ENCODE assay signal across 11 mouse cellular contexts in genomic region chr4:106935583-106935935, GRCm38 (mm10). TPM values are rescaled to one million over a fixed set of nuclear protein-coding genes. Genes with fewer than 3 reads are reported as not detected.
DNase-seq lines count a peak whose midpoint lies in the region; ATAC-seq lines count a peak whose summit lies in the region.
"Had no signal": no experiment of that assay in that cellular context is flagged by ENCODE, and none has a peak within 500 bp of the region (broad histone marks: within the 10 kb centered on the region; RNA-seq: fewer than 3 reads in every experiment).

No protein-coding gene starts in this region.

- H3K36me3 ChIP-seq in kidney, embryonic 16.5 days (ENCODE audit: insufficient read depth, low read length): peaks cover 2% of the 10 kb centered on the region; the same call in 1 of the 2 replicates
- peaks cover 4% of the 10 kb centered on the region for H3K36me3 ChIP-seq in embryonic facial prominence, embryonic 11.5 days (replicated peaks; ENCODE audit: control insufficient read depth, insufficient read depth, low read depth, low read length)
- H3K36me3 ChIP-seq in hindbrain, embryonic 15.5 days: no peaks in the 10 kb centered on the region
- H3K36me3 ChIP-seq in midbrain, embryonic 15.5 days (replicated peaks): no peaks in the 10 kb centered on the region

- no peak for DNase-seq in kidney, adult 18-20 months
- DNase-seq in embryonic facial prominence, embryonic 11.5 days (ENCODE audit: low spot score): no peak
- DNase-seq in urinary bladder, postnatal 4 days (ENCODE audit: low spot score in 2 of 2): no peak
- DNase-seq in gastrocnemius, postnatal 25 days: no peak
- DNase-seq in urinary bladder, postnatal 14 days (ENCODE audit: low spot score): no peak
- DNase-seq: embryo, embryonic 11 days had no signal

- no peak for ATAC-seq in kidney, embryonic 16.5 days (ENCODE audit: low FRiP score, low TSS enrichment)
- ATAC-seq in embryonic facial prominence, embryonic 11.5 days (replicated peaks; ENCODE audit: insufficient number of reproducible peaks, low FRiP score, low TSS enrichment, low read depth): no peak
- peak; percentile 5; the same call in 1 of the 2 replicates for ATAC-seq in hindbrain, embryonic 15.5 days (ENCODE audit: low FRiP score, low read depth)
- peak; percentile 12; the same call in 1 of the 2 replicates for ATAC-seq in midbrain, embryonic 15.5 days (replicated peaks)
- ATAC-seq: lung, postnatal 0 days had no signal

- WGBS in kidney, embryonic 16.5 days: 15% methylated on average over 2 of the region's 2 CpGs
- 29% methylated on average over 2 of the region's 2 CpGs for WGBS in embryonic facial prominence, embryonic 11.5 days
- 12% methylated on average over 2 of the region's 2 CpGs for WGBS in hindbrain, embryonic 15.5 days
- WGBS in midbrain, embryonic 15.5 days: 3% methylated on average over 2 of the region's 2 CpGs

- peaks cover 65% of the 10 kb centered on the region for H3K4me1 ChIP-seq in kidney, embryonic 16.5 days (ENCODE audit: insufficient read depth, low read length)
- H3K4me1 ChIP-seq in embryonic facial prominence, embryonic 11.5 days (ENCODE audit: control insufficient read depth, insufficient read depth, low read length): peaks cover 33% of the 10 kb centered on the region
- H3K4me1 ChIP-seq in hindbrain, embryonic 15.5 days (replicated peaks): peaks cover 75% of the 10 kb centered on the region
- peaks cover 82% of the 10 kb centered on the region for H3K4me1 ChIP-seq in midbrain, embryonic 15.5 days

- no peaks in the 10 kb centered on the region for H3K9me3 ChIP-seq in kidney, embryonic 16.5 days (ENCODE audit: low read length)
- H3K9me3 ChIP-seq in embryonic facial prominence, embryonic 11.5 days (replicated peaks; ENCODE audit: control insufficient read depth, low read length): no peaks in the 10 kb centered on the region
- no peaks in the 10 kb centered on the region for H3K9me3 ChIP-seq in hindbrain, embryonic 15.5 days
- no peaks in the 10 kb centered on the region for H3K9me3 ChIP-seq in midbrain, embryonic 15.5 days
- H3K9me3 ChIP-seq: heart, embryonic 12.5 days had no signal

- 0 out of 2 replicates have a peak overlapping the region, but pooled peaks have one; percentile 2 for H3K9ac ChIP-seq in kidney, embryonic 16.5 days (replicated peaks; ENCODE audit: low read length)
- no peak overlapping the region; the same call in 1 of the 2 replicates for H3K9ac ChIP-seq in embryonic facial prominence, embryonic 11.5 days (replicated peaks; ENCODE audit: low read length)
- H3K9ac ChIP-seq in hindbrain, embryonic 15.5 days: no peak overlapping the region
- H3K9ac ChIP-seq in midbrain, embryonic 15.5 days: no peak overlapping the region

- H3K27me3 ChIP-seq in kidney, embryonic 16.5 days (ENCODE audit: insufficient read depth, low read length): no peaks in the 10 kb centered on the region
- no peaks in the 10 kb centered on the region for H3K27me3 ChIP-seq in embryonic facial prominence, embryonic 11.5 days (ENCODE audit: control insufficient read depth, insufficient read depth, low read length)
- H3K27me3 ChIP-seq in hindbrain, embryonic 15.5 days: no peaks in the 10 kb centered on the region
- H3K27me3 ChIP-seq in midbrain, embryonic 15.5 days (replicated peaks): no peaks in the 10 kb centered on the region
- H3K27me3 ChIP-seq: heart, embryonic 12.5 days had no signal

- H3K4me3 ChIP-seq in kidney, embryonic 16.5 days (ENCODE audit: low read length): no peak overlapping the region
- H3K4me3 ChIP-seq in embryonic facial prominence, embryonic 11.5 days (ENCODE audit: low read depth, low read length): no peak overlapping the region
- no peak overlapping the region for H3K4me3 ChIP-seq in hindbrain, embryonic 15.5 days
- no peak overlapping the region for H3K4me3 ChIP-seq in midbrain, embryonic 15.5 days
- H3K4me3 ChIP-seq: heart, embryonic 12.5 days had no signal

- no peak overlapping the region for H3K4me2 ChIP-seq in kidney, embryonic 16.5 days (replicated peaks; ENCODE audit: low read depth, low read length)
- no peak overlapping the region for H3K4me2 ChIP-seq in embryonic facial prominence, embryonic 11.5 days (ENCODE audit: low read depth, low read length)
- no peak overlapping the region for H3K4me2 ChIP-seq in hindbrain, embryonic 15.5 days
- H3K4me2 ChIP-seq in midbrain, embryonic 15.5 days: no peak overlapping the region
- H3K4me2 ChIP-seq: heart, embryonic 12.5 days had no signal

- no peak overlapping the region for H3K27ac ChIP-seq in kidney, embryonic 16.5 days (ENCODE audit: low read length)
- peak overlapping the region; percentile 47 for H3K27ac ChIP-seq in embryonic facial prominence, embryonic 11.5 days (replicated peaks; ENCODE audit: low read depth, low read length)
- H3K27ac ChIP-seq in hindbrain, embryonic 15.5 days (replicated peaks): peak overlapping the region; percentile 44; the same call in 1 of the 2 replicates
- H3K27ac ChIP-seq in midbrain, embryonic 15.5 days: peak overlapping the region; percentile 59

RNA-seq across cellular contexts. Expression of gene Ssbp3, which starts 25.1 kb away (rescaled TPM):
- 66.4 and 79.4 TPM in 2 replicates for polyA plus RNA-seq in kidney, embryonic 16.5 days (2015; fragmentation: Nextera tagmentation; extraction: Ambion mirVana)
- polyA plus RNA-seq in embryonic facial prominence, embryonic 11.5 days (2014; fragmentation: Nextera tagmentation; extraction: Ambion mirVana): 129 and 138 TPM in 2 replicates
- 143 and 151 TPM in 2 replicates for polyA plus RNA-seq in hindbrain, embryonic 15.5 days (2015; fragmentation: Nextera tagmentation; extraction: Ambion mirVana)
- 175 and 194 TPM in 2 replicates for polyA plus RNA-seq in midbrain, embryonic 15.5 days (2015; fragmentation: Nextera tagmentation; extraction: Ambion mirVana)
- total RNA-seq in gastrocnemius, postnatal 25 days (2021): 10 to 100 TPM; 18.7 to 19.5 TPM

Comparison
In these comparisons a context has a peak if more than half of its experiments do, and no peak if none do; other contexts are left out.
1. ATAC-seq: peak in hindbrain, embryonic 15.5 days (single experiment) and midbrain, embryonic 15.5 days (single experiment); none in kidney, embryonic 16.5 days (single experiment) and embryonic facial prominence, embryonic 11.5 days (single experiment).